Mouse (Mus musculus): ENCODE measurements around the gene 1700010B08Rik.

The 1700010B08Rik gene

DNA sequence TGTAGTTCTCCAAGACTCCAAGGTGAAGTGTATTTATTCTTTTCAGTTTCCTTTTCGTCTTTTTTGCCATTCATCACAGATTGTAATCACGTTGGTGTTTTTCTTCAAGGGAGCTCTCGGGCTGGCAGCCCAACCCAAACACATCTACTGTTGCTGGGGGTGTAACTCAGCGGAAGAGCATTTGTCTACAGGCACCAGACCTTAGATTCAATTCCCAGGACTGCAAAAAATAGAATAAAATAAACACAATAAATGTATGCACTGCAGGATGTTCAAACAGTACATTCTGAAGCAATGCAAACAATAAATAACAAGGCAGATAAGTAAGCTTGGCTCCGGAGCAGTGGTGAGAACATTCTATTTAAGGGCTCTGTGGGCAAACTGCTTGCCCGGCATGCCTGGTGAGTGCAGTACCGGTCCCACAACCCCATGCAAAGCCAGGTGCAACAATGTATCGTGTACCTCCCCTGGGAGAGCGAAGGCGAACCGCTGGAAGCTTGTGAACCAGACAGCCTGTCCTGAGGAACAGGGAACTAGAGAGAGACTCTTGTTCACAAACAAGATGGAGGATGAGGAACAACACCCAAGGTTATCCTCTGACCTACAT is 3.1 kb downstream of the 1700010B08Rik start:
- CTCF ChIA-PET = no interaction called here

DNA sequence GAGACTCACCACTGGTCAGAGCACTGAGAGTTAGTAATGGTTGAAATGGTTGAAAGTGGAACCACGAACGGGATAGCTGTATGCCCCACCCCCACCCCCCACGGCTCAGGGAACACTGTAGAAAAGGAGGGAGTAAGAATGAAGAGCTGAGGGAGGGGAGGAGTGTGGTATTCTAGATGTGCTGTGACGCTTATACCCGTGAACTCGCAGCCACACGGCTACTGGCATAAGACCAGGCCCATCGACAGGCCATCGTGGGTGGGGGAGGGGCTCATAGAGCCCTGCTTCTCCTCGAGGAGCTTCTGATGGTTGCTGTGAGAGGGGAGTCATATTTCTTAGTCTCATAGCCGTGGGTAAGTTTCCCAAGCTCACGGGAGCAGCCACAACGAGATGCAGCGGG is 5.2 kb downstream of the 1700010B08Rik start:
- CTCF ChIA-PET = interaction anchor here (0.8 kb wide), 1 partner anchor 290 kb away, joined by 3 read pairs; no protein-coding TSS in a partner anchor

DNA sequence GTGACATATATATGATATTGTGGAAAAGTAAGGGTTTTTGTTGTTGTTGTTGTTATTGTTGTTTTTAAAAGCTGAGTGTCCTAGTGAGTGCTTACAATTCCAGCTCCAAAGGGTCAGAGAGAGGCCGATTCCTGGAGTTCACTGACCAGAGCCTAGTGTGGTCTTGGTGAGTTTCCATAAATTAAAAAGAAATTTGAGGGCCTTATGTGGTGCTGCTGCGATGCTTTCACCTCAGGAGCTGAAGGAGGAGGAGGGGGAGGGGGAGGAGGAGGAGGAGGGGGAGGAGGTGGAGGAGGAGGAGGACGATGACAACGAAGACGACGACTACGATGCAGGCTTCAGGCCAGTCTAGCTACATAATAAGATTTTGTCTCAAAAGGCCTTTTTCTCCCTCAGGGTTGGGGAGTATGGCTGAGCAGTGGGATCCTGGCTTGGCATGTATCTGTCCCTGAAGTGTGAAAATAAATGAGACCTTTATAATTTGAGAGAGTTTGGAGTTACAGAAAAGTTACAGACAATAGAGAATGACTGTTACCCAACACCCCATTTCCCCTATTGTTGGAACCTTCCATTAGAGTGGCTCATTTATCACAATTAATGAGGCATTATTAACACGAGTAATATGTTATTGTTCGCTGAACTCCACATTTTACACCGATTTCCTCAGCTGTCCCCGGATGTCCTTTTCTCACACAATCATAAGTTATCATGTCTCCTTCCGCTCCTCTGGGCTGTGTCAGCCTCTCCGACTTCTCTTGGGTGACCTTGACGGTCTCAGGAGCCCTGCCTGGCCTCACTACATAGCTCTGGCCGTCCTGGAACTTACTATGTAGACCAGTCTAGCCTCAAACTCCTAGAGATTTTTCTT is 6.0 kb downstream of the 1700010B08Rik start:
- CTCF ChIA-PET = interaction anchor here (0.8 kb wide), 1 partner anchor 289 kb away, joined by 3 read pairs; no protein-coding TSS in a partner anchor

DNA sequence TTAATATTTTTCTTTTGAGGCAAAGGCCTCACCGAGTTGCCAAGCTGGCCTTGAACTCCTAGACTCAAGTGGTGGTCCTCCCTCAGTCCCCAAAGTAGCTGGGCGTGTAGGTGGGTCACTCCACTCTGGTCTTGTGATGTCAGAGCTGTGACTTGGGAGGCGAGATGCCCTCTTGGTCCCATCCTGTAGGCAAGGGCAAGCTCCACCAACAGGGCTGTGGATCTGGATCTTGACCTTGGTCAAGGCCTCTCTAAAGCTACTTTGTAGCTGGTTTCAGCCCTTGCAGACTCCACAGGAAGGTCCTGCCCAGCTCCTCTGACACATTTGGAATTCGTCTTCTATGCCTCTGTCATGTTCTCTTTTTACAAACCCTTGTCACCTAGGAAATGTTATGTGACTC is 6.6 kb downstream of the 1700010B08Rik start:
- CTCF ChIA-PET = no interaction called here

DNA sequence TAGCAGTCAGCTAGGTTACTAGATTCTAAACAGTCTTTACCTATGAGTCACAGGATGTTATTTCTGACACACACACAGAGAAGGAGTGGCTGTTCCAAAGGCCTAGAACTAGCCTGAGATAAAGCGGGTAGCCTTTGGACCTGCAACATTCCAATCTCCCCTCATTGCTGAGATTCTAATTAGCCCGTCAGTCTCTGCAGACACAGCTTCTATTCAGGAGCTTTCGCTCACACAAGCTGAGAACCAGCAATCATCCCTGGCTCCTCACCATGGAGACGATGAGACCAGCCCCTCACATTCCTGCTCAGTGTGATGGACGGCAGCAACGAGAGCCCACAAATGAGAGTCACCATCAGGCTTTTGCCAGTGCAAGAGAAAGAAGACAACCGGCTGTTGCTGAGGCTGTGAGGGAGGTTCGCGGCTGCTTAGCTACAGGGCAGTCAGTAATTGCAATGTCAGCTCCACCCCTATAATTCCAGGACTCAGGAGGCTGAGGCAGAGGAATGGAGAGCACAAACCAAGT is 11.3 kb downstream of the 1700010B08Rik start:
- CTCF ChIA-PET = no interaction called here

DNA sequence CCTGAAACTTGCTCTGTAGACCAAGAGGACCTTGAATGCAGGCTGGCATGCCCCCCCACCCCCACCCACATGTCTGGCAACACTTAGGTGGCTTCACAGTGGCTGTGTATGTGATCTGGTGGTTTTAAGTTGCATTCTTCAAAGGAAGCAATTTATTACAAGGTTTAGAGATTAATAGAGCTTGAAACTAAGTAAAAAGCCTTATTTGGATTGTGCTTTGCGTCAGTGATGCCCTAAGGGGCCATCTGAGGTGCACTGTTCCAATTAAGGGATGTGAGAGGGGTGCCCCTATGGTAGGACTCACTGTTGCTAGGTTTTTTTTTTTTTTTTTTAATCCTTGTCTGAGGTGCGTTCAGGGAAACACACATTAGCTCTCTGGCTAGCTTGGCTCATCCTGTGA is 15.2 kb downstream of the 1700010B08Rik start:
- CTCF ChIA-PET = interaction anchor here (0.8 kb wide), 1 partner anchor 717 kb away, joined by 5 read pairs; no protein-coding TSS in a partner anchor

DNA sequence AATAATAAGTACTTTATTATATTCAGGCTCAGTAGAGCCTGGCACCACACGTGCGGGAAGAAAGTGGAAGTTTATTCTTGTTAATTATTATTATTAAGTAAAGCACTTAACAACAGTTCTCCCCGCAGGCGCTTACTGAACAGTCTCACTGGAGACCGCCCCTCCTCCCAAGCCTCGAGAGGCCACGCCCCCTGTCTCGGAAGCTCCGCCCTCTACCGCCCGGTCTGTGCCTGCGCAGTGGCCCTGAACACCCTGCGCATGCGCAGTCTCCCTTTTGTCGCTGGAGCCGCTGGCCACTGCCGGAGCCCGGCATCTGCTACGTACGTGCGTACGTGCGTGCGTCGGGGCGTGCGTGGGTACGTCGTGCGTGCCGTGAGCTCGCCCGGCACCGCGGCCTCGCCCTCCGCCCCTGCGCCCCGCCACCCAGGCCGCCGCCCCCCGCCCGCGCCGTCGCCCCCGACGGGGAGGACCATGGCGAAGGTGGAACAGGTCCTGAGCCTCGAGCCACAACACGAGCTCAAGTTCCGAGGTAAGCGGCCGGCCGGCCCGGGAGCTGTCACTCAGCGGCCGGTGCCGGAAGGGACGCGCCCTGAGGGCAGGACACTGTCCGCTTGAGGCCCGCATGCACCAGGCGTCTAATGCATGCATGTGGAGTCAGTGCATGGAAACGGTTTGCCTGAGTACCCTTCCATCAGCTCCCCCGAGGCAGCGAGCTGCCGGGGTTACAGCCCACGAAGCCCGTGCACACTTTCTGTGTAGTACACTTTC is 18.2 kb downstream of the 1700010B08Rik start, which contains the start of gene Vapb:
Gene Vapb, plus strand, starts transcription at position 290 of the 768 bp plus-strand sequence.
- CTCF ChIA-PET = interaction anchor here (0.6 kb wide), 1 partner anchor 30 kb away, joined by 3 read pairs; no protein-coding TSS in a partner anchor

DNA sequence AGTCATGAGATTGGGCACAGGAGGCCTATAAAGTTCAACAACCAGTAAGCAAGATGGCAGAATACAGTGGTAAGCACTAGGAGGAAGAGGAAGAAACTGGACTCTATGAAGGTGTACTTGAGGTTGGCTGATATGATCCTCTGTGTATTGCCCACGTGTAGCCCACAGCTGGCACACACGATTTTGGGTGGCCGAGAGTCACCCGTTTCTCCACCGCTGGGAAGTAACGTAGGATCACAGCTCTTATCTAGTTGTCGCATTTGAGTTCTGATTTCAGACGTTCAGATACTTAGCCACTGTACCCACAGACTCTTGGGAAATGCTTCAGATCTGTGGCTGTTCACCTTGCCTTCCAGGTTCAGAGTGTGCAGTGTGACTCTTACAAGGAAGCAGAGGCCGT is 19.0 kb downstream of the 1700010B08Rik start:
- CTCF ChIA-PET = no interaction called here

DNA sequence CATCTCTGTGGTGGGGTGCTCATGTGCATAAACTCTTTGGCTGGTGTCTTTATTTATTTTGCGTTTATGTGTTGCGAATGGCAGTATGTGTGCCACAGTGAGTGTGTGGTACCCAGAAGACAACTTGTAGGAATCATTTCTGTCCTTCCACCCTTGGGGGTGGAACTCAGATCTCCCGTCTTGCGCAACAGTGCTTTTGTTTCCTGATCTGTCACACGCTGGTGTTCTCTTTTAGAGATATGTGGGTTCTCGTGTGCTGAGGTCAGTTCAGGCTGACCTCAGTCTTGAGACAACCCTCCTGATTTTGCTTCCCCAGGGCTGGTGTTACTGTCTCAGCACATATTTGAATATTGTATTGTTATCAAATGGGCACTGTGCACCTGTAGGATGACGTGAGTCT is 19.9 kb downstream of the 1700010B08Rik start:
- CTCF ChIA-PET = no interaction called here

DNA sequence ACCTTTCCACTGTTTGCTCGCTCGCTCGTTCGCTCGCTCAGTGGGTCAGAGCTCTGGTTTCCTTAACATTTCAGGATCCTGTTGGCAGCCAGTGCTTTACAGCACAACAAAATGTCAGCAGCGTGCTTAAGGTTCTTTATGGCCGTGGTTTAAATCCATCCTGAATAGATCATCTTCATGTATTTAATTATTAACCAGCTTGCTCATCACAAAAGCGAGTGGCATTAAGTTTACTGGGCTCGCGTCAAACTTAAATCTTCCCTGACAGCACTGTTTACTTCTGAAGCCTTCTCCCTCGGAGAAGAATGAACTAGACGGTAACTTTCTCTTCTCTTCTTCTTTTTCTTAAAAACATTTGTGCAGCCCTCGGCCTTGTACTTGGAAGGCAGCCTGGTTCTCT is 22.9 kb downstream of the 1700010B08Rik start:
- CTCF ChIA-PET = no interaction called here

DNA sequence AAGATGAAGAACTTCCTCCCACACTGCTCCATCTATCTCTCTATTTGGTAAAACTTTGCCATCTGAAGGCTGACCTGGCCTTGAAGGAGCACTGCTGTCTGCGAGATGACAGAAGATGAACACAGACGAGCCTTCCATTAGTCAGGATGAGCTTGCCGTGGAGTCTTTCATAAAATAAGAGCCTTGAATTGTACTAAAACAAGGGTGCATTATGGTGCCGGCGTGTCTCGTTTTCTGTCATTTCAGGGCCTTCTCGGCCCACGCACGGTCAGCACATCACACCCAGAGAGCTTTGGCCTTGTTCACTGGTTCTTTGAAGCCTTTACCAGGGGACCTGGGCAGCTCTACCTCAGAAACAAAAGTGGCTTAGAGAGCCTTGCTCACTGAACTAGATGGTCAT is 23.5 kb downstream of the 1700010B08Rik start:
- CTCF ChIA-PET = no interaction called here

DNA sequence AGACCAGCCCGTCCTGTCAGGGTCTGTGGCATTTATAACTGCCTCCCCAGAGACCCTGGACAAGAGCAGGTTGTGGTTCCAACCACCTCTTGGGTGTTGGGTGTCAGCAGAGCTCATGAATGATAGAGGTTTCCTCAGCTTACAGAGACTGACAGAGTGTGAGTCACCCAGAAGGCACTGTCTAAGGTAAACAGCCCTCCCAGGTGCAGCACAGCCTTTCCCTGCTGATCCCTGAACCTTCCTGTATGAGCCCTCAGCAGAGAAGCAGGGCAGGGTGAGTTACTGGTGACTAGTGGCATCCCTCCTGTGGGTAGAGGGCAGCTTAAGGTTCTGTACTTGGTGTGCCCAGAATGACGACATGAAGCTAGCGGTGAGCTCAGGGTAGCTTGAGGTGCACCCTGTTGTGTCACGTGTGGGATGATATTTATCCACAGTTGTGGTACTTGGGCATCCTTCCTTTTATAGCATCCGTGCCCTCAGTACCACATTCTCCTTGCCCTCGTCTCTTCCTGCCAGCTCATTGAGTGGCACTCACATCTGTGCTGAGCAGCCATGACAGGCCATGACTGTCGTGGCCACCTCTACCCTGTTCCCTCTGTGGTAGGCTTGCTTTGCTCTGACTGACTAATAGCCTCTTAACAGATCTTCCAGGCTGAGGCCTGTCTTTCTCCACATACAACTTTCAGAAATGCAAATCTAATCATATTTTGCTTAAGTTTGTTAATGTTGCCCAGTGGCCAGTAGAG is 25.0 kb downstream of the 1700010B08Rik start:
- CTCF ChIA-PET = no interaction called here

DNA sequence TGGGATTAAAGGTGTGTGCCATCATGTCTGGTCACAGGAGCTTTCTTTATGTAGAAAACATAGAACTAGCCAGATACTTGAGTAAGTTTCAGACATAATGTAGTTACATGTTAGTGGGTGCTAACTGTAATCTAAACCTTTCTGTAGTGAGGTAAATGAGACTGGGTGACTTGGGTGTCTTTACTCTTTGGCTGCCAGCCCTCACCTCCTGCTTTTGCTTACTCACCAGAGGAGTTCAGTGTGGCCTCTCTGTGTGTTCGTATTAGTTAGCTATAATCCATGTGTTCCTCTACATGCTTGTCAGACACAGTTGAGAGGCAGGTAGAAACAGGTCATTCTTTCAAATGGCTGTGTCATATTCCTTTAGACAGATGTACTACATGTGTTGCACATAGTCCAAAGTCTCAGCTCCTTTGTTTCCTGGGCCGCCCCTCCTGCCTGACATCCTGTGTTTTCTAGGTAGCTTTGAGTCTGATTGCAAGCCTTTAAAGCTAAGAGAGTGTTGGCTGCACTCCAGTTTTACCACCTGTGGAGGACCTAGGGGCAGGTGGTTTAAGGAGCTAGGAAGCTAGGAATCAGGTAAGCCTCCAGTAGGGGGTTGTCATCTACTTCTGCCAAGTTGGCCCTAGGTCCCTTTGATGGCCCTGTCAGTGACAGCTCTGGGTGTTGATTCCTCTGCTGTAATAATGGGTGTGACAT is 29.9 kb downstream of the 1700010B08Rik start:
- CTCF ChIA-PET = no interaction called here

DNA sequence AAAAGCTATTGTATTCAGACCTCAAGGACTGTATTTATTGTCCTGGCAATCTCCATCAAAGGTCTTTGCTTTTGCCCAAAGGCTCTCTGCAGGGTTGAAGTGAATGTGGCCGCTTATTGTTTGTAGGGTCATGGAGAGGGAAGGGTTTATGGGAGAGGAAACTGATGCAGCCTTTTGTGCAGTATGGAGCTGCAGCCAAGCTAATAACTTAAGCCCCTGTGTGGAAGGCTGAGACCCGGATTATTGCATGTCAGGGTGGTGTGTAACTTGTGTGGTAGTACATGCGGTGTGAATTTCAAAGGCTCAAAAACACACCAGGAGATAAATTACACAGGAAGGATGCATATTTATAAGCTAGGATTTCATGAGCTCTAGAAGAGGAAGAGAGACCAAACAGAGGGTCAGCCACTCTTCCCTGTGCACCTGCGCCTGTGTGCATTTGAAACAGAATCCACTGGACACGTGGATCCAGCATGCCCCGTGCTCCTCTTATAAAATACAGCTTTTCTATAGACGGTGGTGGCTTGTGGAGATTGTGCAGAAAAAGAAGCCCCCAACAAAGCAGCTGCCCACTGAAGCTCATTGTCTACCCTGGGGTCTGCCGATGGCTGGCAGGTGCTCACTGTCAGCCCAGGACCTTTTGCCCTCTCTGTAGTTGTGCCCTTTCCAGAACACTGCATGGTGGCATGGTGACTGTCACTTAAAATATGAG is 36.4 kb downstream of the 1700010B08Rik start:
- CTCF ChIA-PET = interaction anchor here (0.7 kb wide), 1 partner anchor 338 kb away, joined by 3 read pairs; no protein-coding TSS in a partner anchor

DNA sequence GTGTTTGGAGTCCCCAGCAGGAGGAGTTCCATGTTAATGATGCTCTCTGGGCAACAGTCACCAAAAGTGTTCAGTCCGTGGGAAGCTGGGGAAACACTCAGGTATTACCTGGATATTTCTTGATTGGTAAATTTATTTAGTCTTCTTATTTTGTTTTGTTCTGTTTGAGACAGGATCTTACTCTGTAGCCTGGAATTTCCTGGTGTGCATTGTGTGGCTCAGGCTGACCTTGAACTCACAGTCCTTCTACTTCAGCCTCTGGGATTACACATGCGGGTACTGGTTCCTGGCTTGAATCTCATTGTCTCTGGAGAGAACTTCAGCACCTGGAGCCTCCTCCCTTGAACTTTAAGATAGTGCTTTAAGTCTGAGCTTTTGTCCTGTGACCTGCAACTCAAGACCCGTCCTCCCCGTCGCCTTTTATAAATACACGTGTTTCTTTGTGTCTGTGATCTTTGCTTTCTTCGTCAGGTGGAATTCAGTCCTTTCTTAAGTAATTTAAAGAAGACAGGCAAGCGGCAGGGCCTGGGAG is 38.5 kb downstream of the 1700010B08Rik start:
- CTCF ChIA-PET = no interaction called here

DNA sequence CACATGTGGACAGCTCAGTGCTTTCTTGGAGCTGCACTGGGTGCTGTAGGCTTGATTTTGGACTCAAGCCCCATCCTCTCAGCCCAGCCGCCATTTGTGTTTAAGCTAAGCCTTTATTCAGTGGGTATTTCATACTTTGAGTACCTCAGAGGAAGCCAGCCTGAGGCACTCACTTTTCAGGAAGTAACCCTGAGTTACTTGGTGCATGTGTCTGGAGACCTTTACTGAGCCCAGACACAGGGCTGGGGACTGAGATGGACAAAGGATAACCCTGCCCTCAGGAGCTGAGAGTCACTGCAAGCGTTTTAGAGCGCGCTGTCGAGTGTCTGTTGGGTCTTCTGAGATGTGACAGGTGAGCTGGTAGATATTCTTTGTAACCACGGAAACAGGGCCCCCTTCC is 41.4 kb downstream of the 1700010B08Rik start:
- CTCF ChIA-PET = no interaction called here

DNA sequence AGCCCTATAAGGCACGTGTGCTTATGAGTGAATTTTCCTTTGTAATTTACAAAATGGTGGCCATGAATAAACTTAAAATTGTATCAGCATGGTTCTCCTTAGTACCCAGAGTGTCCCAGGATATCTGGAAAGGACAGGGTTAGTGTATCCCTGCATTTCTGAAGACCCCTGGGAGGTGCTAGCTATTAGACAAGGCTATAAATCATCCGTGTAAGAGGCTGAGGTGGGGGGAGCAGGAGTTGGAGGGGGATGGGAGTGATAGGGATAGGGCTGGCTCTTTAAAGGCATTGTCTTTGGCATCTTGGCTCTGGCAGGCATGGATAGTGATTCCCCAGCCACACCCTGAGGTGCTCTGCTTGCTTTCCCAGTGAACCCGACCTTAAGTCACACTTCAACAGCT is 45.4 kb downstream of the 1700010B08Rik start:
- CTCF ChIA-PET = no interaction called here

DNA sequence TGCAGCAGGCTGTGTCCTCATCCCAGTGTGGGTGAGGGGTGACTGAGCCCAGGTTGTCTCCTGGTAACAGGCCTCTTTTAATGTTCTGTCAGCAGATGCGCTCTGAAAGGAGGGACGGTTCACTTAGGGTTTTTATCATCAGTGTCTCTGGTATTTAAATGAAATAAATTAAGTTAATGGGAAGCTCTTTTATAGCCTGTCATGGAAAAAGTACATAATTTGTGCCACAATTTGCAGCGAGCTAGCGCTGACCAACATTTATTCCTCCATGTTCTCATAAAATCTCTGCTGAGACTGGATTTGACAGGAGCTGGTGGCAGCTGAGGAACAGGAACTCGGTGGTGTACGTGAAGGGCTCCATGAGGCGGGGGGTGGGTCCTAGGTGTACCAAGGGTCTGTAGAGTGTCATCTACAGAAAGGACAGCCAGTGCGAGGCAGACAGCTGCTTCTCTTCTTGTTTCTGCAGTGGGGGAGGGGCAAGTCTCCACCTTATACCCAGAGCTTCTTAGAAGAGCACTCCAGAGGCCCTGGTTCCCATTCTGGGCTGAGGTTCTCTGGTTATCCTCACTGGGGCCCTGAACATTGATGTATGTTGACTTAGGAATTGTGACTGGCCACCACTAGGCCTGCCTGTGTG is 48.9 kb downstream of the 1700010B08Rik start:
- CTCF ChIA-PET = no interaction called here

DNA sequence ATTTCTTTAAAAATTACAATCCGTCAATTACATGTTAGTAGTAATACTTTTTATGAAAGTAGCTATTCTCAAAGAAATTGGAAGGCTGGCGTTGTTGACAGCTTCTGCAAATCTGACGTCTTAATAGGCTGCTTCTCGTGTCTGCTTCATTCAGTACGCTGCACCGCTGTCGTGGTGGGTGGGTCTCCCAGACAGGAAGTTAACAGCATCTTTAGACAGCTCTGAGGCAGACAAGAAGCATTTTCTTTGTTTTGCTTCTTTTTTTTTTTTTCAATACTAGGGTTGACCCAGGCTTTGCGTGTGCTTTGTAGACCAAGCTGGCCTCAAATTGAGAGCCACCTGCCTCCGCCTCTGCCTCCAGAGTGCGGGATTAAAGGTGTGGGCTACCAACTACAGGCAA is 50.0 kb downstream of the 1700010B08Rik start:
- CTCF ChIA-PET = interaction anchor here (0.7 kb wide), 2 partner anchors 99 to 182 kb away, joined by 3 to 5 read pairs; no protein-coding TSS in a partner anchor

Data from spleen, embryonic (tissue).